37 mouse cellular contexts compared by ENCODE assay signal in the genomic region with DNA sequence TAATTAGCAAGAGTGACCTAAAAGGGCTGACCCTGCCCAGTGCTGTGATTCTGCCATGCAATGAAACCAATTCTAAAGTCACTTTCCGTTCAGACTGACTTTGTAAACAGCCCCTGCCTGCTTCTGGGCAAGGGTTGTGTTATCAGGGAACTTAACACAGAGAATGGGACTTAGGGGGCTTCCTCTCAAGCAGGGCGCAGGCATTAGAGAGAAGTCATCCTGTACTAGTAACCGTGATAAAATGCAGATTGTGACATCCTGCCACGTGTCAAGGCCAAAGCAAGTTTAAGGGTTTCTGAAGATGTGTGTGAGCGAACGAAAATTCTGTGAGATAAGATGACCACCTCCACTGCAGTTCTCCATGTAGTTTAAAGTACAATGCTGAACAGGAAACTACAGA. TPM values are rescaled to one million over a fixed set of nuclear protein-coding genes. Genes with fewer than 3 reads are reported as not detected.
"Had no signal": no experiment of that assay in that cellular context is flagged by ENCODE, and none has a peak within 500 bp of the region (broad histone marks: within the 10 kb centered on the region; RNA-seq: fewer than 3 reads in every experiment).

No protein-coding gene starts in this region.

- ATAC-seq: forebrain, embryonic 13.5 days; forebrain, embryonic 14.5 days; forebrain, embryonic 15.5 days; forebrain, embryonic 16.5 days; forebrain, postnatal 0 days had no signal

- H3K4me1 ChIP-seq: embryonic facial prominence, embryonic 12.5 days; embryonic facial prominence, embryonic 13.5 days; embryonic facial prominence, embryonic 15.5 days; forebrain, embryonic 13.5 days; forebrain, embryonic 15.5 days had no signal

- H3K4me2 ChIP-seq: embryonic facial prominence, embryonic 12.5 days; embryonic facial prominence, embryonic 13.5 days; embryonic facial prominence, embryonic 15.5 days; forebrain, embryonic 12.5 days; forebrain, embryonic 13.5 days; forebrain, embryonic 15.5 days had no signal

- H3K9ac ChIP-seq: embryonic facial prominence, embryonic 12.5 days; embryonic facial prominence, embryonic 13.5 days; embryonic facial prominence, embryonic 15.5 days; forebrain, embryonic 12.5 days; forebrain, embryonic 13.5 days; forebrain, embryonic 15.5 days; forebrain, postnatal 0 days had no signal

- H3K9me3 ChIP-seq: embryonic facial prominence, embryonic 10.5 days; embryonic facial prominence, embryonic 12.5 days; embryonic facial prominence, embryonic 13.5 days; embryonic facial prominence, embryonic 15.5 days; forebrain, embryonic 10.5 days; forebrain, embryonic 12.5 days; forebrain, embryonic 13.5 days; forebrain, embryonic 15.5 days had no signal

- H3K4me3 ChIP-seq: embryonic facial prominence, embryonic 10.5 days; embryonic facial prominence, embryonic 12.5 days; embryonic facial prominence, embryonic 13.5 days; embryonic facial prominence, embryonic 15.5 days; erythroblast, embryonic 14.5 days; forebrain, embryonic 10.5 days; forebrain, embryonic 12.5 days; forebrain, embryonic 13.5 days; forebrain, embryonic 15.5 days; gastrocnemius, adult 2 months; heart, adult 2 months had no signal

- DNase-seq: cerebellum, adult 8-10 months; cerebellum, adult 9-10 months; cerebellum, adult 9-11 months; cerebellum, postnatal 10 days; cerebellum, postnatal 14 days; cerebellum, postnatal 25 days; cerebellum, postnatal 36 days; embryo, embryonic 11 days; forebrain, postnatal 0 days; gastrocnemius, adult 2 months; gastrocnemius, postnatal 10 days; gastrocnemius, postnatal 14 days; gastrocnemius, postnatal 25 days; gastrocnemius, postnatal 36 days; heart, adult 18-20 months; heart, adult 2 months had no signal

- H3K27ac ChIP-seq: embryonic facial prominence, embryonic 10.5 days; embryonic facial prominence, embryonic 12.5 days; embryonic facial prominence, embryonic 13.5 days; embryonic facial prominence, embryonic 15.5 days; forebrain, embryonic 10.5 days; forebrain, embryonic 12.5 days; forebrain, embryonic 13.5 days; forebrain, embryonic 15.5 days; gastrocnemius, adult 2 months; heart, adult 2 months had no signal

RNA-seq across cellular contexts. Expression of gene Gpr25, which starts 5.5 kb away (rescaled TPM):
- total RNA-seq: common myeloid progenitor, adult 5-6 weeks; gastrocnemius, adult 18-20 months; gastrocnemius, adult 2 months; gastrocnemius, adult 8-10 months; gastrocnemius, postnatal 10 days; gastrocnemius, postnatal 14 days; gastrocnemius, postnatal 25 days; gastrocnemius, postnatal 36 days; gastrocnemius, postnatal 4 days; granulocyte monocyte progenitor cell, adult 5-6 weeks; heart, adult 18-20 months; heart, adult 2 months; heart, adult 8-10 months had no signal
- polyA plus RNA-seq: embryonic facial prominence, embryonic 10.5 days; embryonic facial prominence, embryonic 11.5 days; embryonic facial prominence, embryonic 12.5 days; embryonic facial prominence, embryonic 14.5 days; embryonic facial prominence, embryonic 15.5 days; erythroblast, embryonic 14.5 days; forebrain, embryonic 10.5 days; forebrain, embryonic 11.5 days; forebrain, embryonic 12.5 days; forebrain, embryonic 13.5 days; forebrain, embryonic 16.5 days; gonadal fat pad, adult 2 months; heart, adult 2 months had no signal

RNA-seq across cellular contexts. Expression of gene Inava, which starts 32.1 kb away (rescaled TPM):
- total RNA-seq: common myeloid progenitor, adult 5-6 weeks; gastrocnemius, adult 18-20 months; gastrocnemius, adult 2 months; gastrocnemius, adult 8-10 months; gastrocnemius, postnatal 14 days; gastrocnemius, postnatal 25 days; gastrocnemius, postnatal 36 days; granulocyte monocyte progenitor cell, adult 5-6 weeks; heart, adult 18-20 months; heart, adult 2 months; heart, adult 8-10 months had no signal
- polyA plus RNA-seq: erythroblast, embryonic 14.5 days had no signal

RNA-seq across cellular contexts. Expression of gene Mroh3, which starts 53.5 kb away (rescaled TPM):
- total RNA-seq: common myeloid progenitor, adult 5-6 weeks; forebrain, postnatal 0 days; gastrocnemius, adult 18-20 months; gastrocnemius, adult 2 months; gastrocnemius, adult 8-10 months; gastrocnemius, postnatal 10 days; gastrocnemius, postnatal 14 days; gastrocnemius, postnatal 25 days; gastrocnemius, postnatal 36 days; gastrocnemius, postnatal 4 days; granulocyte monocyte progenitor cell, adult 5-6 weeks; heart, adult 18-20 months; heart, adult 2 months; heart, adult 8-10 months had no signal
- polyA plus RNA-seq: embryonic facial prominence, embryonic 11.5 days; embryonic facial prominence, embryonic 14.5 days; embryonic facial prominence, embryonic 15.5 days; erythroblast, embryonic 14.5 days; forebrain, embryonic 13.5 days; forebrain, embryonic 14.5 days; forebrain, embryonic 15.5 days; forebrain, postnatal 0 days; heart, adult 2 months had no signal
